Mouse (Mus musculus): ENCODE measurements around the gene Rdh7.
"Not testable (repeated sequence)": the region's sequence is repeated elsewhere in the genome, so short reads cannot be mapped to it uniquely, and the experiment has no call there.

GRCm38 (mm10) chr10:127837793-127838192, 50.8 kb downstream of the Rdh7 start:
- TF ChIP-seq POLR2A (IDR thresholded peaks at IDR 0.05; ENCODE audit: insufficient read length, low read depth); POLR2AphosphoS2 (IDR thresholded peaks at IDR 0.05; ENCODE audit: insufficient read length, low read depth); TCF12 (IDR thresholded peaks at IDR 0.05; ENCODE audit: insufficient read depth, poor library complexity, severe bottlenecking); MAX (IDR thresholded peaks at IDR 0.05; ENCODE audit: low read depth); MYOD1 (IDR thresholded peaks at IDR 0.05; ENCODE audit: control insufficient read depth in 1 of 3, insufficient read length in 2 of 3, low read depth in 2 of 3); CEBPB (IDR thresholded peaks at IDR 0.05; ENCODE audit: insufficient read depth, poor library complexity, severe bottlenecking): not testable (repeated sequence)

Measured in myocyte (in vitro differentiated cells).